Mouse (Mus musculus) stomach, embryonic 14.5 days (tissue): ENCODE results near the gene Dusp16. TPM values are rescaled to one million over a fixed set of nuclear protein-coding genes. Genes with fewer than 3 reads are reported as not detected.
"Not testable (repeated sequence)": the region's sequence is repeated elsewhere in the genome, so short reads cannot be mapped to it uniquely, and the experiment has no call there.

Experiments used
- ATAC-seq: fragments of 200-750 bp; cut with Nextera tagmentation; 2 replicates; pipeline ENCODE4 v1.8.0; 2017; ENCODE audit warnings: low read depth, moderate TSS enrichment; ENCODE audit not compliant: insufficient number of reproducible peaks, insufficient read depth, low FRiP score
- H3K27ac ChIP-seq: fragments of 300-500 bp; sonication (generic); 2 replicates; pipeline ENCODE4 v1.5.1; 2014; ENCODE audit warnings: mild to moderate bottlenecking, low read length, moderate library complexity, mixed read lengths
- H3K27me3 ChIP-seq: fragments of 300-500 bp; sonication (generic); 2 replicates; pipeline ENCODE4 v1.6.1; 2014; ENCODE audit warnings: low read length, control low read depth, mixed read lengths; ENCODE audit not compliant: control insufficient read depth, insufficient read depth
- H3K36me3 ChIP-seq: fragments of 300-500 bp; sonication (generic); 2 replicates; pipeline ENCODE4 v1.6.1; 2014; ENCODE audit warnings: mild to moderate bottlenecking, control low read depth, low read length, moderate library complexity, mixed read lengths; ENCODE audit not compliant: control insufficient read depth, insufficient read depth
- H3K4me1 ChIP-seq: fragments of 300-500 bp; sonication (generic); 2 replicates; pipeline ENCODE4 v1.6.1; 2014; ENCODE audit warnings: low read length, control low read depth, mixed read lengths; ENCODE audit not compliant: control insufficient read depth, insufficient read depth
- H3K4me2 ChIP-seq: fragments of 300-500 bp; sonication (generic); replicated peaks from 2 replicates; pipeline ENCODE4 v1.6.1; 2014; ENCODE audit warnings: low read depth, low read length, control low read depth
- H3K4me3 ChIP-seq: fragments of 300-500 bp; sonication (generic); 2 replicates; pipeline ENCODE4 v1.5.1; 2014; ENCODE audit warnings: low read depth, low read length, control low read depth
- H3K9ac ChIP-seq: fragments of 300-500 bp; sonication (generic); replicated peaks from 2 replicates; pipeline ENCODE4 v1.6.1; 2014; ENCODE audit warnings: low read depth, mild to moderate bottlenecking, control low read depth, low read length, moderate library complexity, mixed read lengths
- H3K9me3 ChIP-seq: fragments of 300-500 bp; sonication (generic); 2 replicates; pipeline ENCODE4 v1.6.1; 2016; ENCODE audit warnings: low read depth, low read length, control low read depth; ENCODE audit not compliant: control insufficient read depth
- WGBS: fragments of 180-500 bp; shearing (Covaris S2); extraction: QIAGEN DNeasy Blood & Tissue Kit; methylation state at CpG from one replicate; pipeline ENCODE4 v1.1.7; 2014; 5-methylcytosine and 5-hydroxymethylcytosine counted together
- polyA plus RNA-seq: library from polyadenylated mRNA; unstranded; fragments of >200 nt; fragmentation: Nextera tagmentation; extraction: Ambion mirVana; gene quantifications from 2 replicates; pipeline ENCODE4 v1.2.1, GENCODE M21; 2014

Dusp16 gene
- polyA plus RNA-seq, 1 experiment from 2014 or later = 19.2 TPM

GRCm38 (mm10) chr6:134677504-134677903, 114.9 kb downstream of the Dusp16 start:
- no peaks in the 10 kb centered on the region for H3K4me1 ChIP-seq
- ATAC-seq = no peak

GRCm38 (mm10) chr6:134673712-134674111, 118.7 kb downstream of the Dusp16 start:
- not testable (repeated sequence) for ATAC-seq, H3K27ac ChIP-seq, H3K4me3 ChIP-seq, H3K27me3 ChIP-seq, H3K9ac ChIP-seq, H3K4me1 ChIP-seq, H3K36me3 ChIP-seq, H3K9me3 ChIP-seq, H3K4me2 ChIP-seq
- WGBS = 77% methylated on average over 8 of the region's 8 CpGs

More at GRCm38 (mm10) chr6:134677504-134677903, 114.9 kb downstream of the Dusp16 start:
- Histone ChIP-seq H3K9ac (no peak overlapping the region), H3K27me3 (no peaks in the 10 kb centered on the region), H3K9me3 (no peaks in the 10 kb centered on the region), H3K4me2 (no peak overlapping the region), H3K4me3 (no peak overlapping the region), H3K27ac (no peak overlapping the region), H3K36me3 (no peaks in the 10 kb centered on the region)
- WGBS = 62% methylated on average over 4 of the region's 4 CpGs

- Histone ChIP-seq H3K27ac (peak overlapping the region; percentile 10; the same call in 1 of the 2 replicates), H3K4me2 (no peak overlapping the region), H3K4me1 (0 out of 2 replicates have a peak, but pooled peaks cover 6% of the 10 kb centered on the region), H3K9me3 (no peaks in the 10 kb centered on the region), H3K4me3 (no peak overlapping the region), H3K27me3 (no peaks in the 10 kb centered on the region), H3K36me3 (no peaks in the 10 kb centered on the region), H3K9ac (no peak overlapping the region)
- WGBS = 45% methylated on average over 4 of the region's 4 CpGs
- ATAC-seq = 0 out of 2 replicates have a peak, but pooled peaks have one; percentile 35
Measured at GRCm38 (mm10) chr6:134670881-134671411, 121.5 kb downstream of the Dusp16 start.

GRCm38 (mm10) chr6:134669179-134669865, 123.1 kb downstream of the Dusp16 start:
- H3K27ac ChIP-seq = no peak overlapping the region
- no peaks in the 10 kb centered on the region for H3K9me3 ChIP-seq
- H3K27me3 ChIP-seq = no peaks in the 10 kb centered on the region
- no peaks in the 10 kb centered on the region for H3K36me3 ChIP-seq
- H3K4me1 ChIP-seq = 0 out of 2 replicates have a peak, but pooled peaks cover 6% of the 10 kb centered on the region
- no peak overlapping the region for H3K4me3 ChIP-seq
- no peak for ATAC-seq
- no peak overlapping the region for H3K9ac ChIP-seq
- H3K4me2 ChIP-seq = no peak overlapping the region
- 74% methylated on average over 6 of the region's 6 CpGs for WGBS

- WGBS = 87% methylated on average over 2 of the region's 2 CpGs
- Histone ChIP-seq H3K27ac (no peak overlapping the region), H3K36me3 (no peaks in the 10 kb centered on the region), H3K9me3 (no peaks in the 10 kb centered on the region), H3K4me1 (0 out of 2 replicates have a peak, but pooled peaks cover 6% of the 10 kb centered on the region), H3K4me3 (no peak overlapping the region), H3K4me2 (no peak overlapping the region), H3K27me3 (no peaks in the 10 kb centered on the region), H3K9ac (no peak overlapping the region)
- ATAC-seq = no peak
Measured at GRCm38 (mm10) chr6:134668519-134668918, 123.9 kb downstream of the Dusp16 start.

- 57% methylated on average over 9 of the region's 9 CpGs for WGBS
- Histone ChIP-seq H3K27ac (no peak overlapping the region), H3K9me3 (no peaks in the 10 kb centered on the region), H3K27me3 (no peaks in the 10 kb centered on the region), H3K4me2 (no peak overlapping the region), H3K36me3 (no peaks in the 10 kb centered on the region), H3K9ac (no peak overlapping the region), H3K4me3 (no peak overlapping the region), H3K4me1 (0 out of 2 replicates have a peak, but pooled peaks cover under 1% of the 10 kb centered on the region)
- ATAC-seq = no peak
Measured at GRCm38 (mm10) chr6:134665817-134666216, 126.6 kb downstream of the Dusp16 start.

Other genes starting within 250 kb of the Dusp16 start
- gene Lrp6, start 225.7 kb downstream of the Dusp16 start, polyA plus RNA-seq = 39.6 and 41.3 TPM in 2 replicates
- gene Mansc1, start 160.1 kb downstream of the Dusp16 start, polyA plus RNA-seq = 9.6 and 10.4 TPM in 2 replicates
- 18.4 and 21.1 TPM in 2 replicates for gene Borcs5, start 153.1 kb downstream of the Dusp16 start, polyA plus RNA-seq
- gene Crebl2, start 37.5 kb upstream of the Dusp16 start, polyA plus RNA-seq = 3.5 and 4.1 TPM in 2 replicates
- gene Gpr19, start 106.0 kb upstream of the Dusp16 start, polyA plus RNA-seq = 11.2 and 12.3 TPM in 2 replicates
- gene Cdkn1b, start 127.8 kb upstream of the Dusp16 start, polyA plus RNA-seq = 18.3 and 19.9 TPM in 2 replicates
- gene Apold1, start 189.1 kb upstream of the Dusp16 start, polyA plus RNA-seq = 3.5 and 4.0 TPM in 2 replicates
- 107 and 111 TPM in 2 replicates for gene Ddx47, start 219.0 kb upstream of the Dusp16 start, polyA plus RNA-seq